Mouse (Mus musculus) testis, adult 2 months (tissue): ENCODE measurements at regions not wholly inside any gene's neighbourhood (a gene's known extent, or its start where the extent isn't known, plus 50 kb on each side); places are given as distances from the start of the nearest gene placed in this dataset.

ENCODE experiments used
- CTCF ChIP-seq: fragments of 200-500 bp; IDR thresholded peaks from 2 replicates; pipeline ENCODE4 v1.5.1; 2012; ENCODE audit warnings: low read depth, mild to moderate bottlenecking, inconsistent platforms, low read length, moderate library complexity; ENCODE audit not compliant: control insufficient read depth, insufficient read depth, insufficient replicate concordance
- POLR2A ChIP-seq: fragments of 200-500 bp; IDR thresholded peaks from 2 replicates; pipeline ENCODE4 v1.6.1; 2012; ENCODE audit warnings: low read depth, mild to moderate bottlenecking, inconsistent platforms, low read length, moderate library complexity; ENCODE audit not compliant: control insufficient read depth

GRCm38 (mm10) chr13:71214776-71215175 lies 373.2 kb upstream of the Adamts16 start:
- TF ChIP-seq POLR2A: no peak
- TF ChIP-seq CTCF: no peak
